Mouse (Mus musculus) heart, embryonic 15.5 days (tissue): ENCODE data around the gene Scarb2. TPM values are rescaled to one million over a fixed set of nuclear protein-coding genes. Genes with fewer than 3 reads are reported as not detected.
A peak's percentile ranks its signal among the peaks of the same experiment; 100 is the strongest.

Source experiments
- ATAC-seq: fragments of 200-750 bp; cut with Nextera tagmentation; replicated peaks from 2 replicates; pipeline ENCODE4 v1.8.0; 2017; ENCODE audit warnings: low read depth, moderate TSS enrichment; ENCODE audit not compliant: insufficient number of reproducible peaks, insufficient read depth, low FRiP score
- H3K27ac ChIP-seq: fragments of 300-500 bp; sonication (generic); 2 replicates; pipeline ENCODE4 v1.5.1; 2015; ENCODE audit warnings: mild to moderate bottlenecking, inconsistent platforms
- H3K27me3 ChIP-seq: fragments of 300-500 bp; sonication (generic); 2 replicates; pipeline ENCODE4 v1.6.1; 2015; ENCODE audit warnings: inconsistent platforms
- H3K36me3 ChIP-seq: fragments of 300-500 bp; sonication (generic); 2 replicates; pipeline ENCODE4 v1.6.1; 2015; ENCODE audit warnings: mild to moderate bottlenecking, inconsistent platforms
- H3K4me1 ChIP-seq: fragments of 300-500 bp; sonication (generic); replicated peaks from 2 replicates; pipeline ENCODE4 v1.6.1; 2015; ENCODE audit warnings: inconsistent platforms
- H3K4me2 ChIP-seq: fragments of 300-500 bp; sonication (generic); 2 replicates; pipeline ENCODE4 v1.6.1; 2015; ENCODE audit warnings: inconsistent platforms, mild to moderate bottlenecking, moderate library complexity
- H3K4me3 ChIP-seq: fragments of 300-500 bp; sonication (generic); 2 replicates; pipeline ENCODE4 v1.5.1; 2015; ENCODE audit warnings: mild to moderate bottlenecking, inconsistent platforms
- H3K9ac ChIP-seq: fragments of 300-500 bp; sonication (generic); 2 replicates; pipeline ENCODE4 v1.6.1; 2015; ENCODE audit warnings: mild to moderate bottlenecking, inconsistent platforms
- H3K9me3 ChIP-seq: fragments of 300-500 bp; sonication (generic); replicated peaks from 2 replicates; pipeline ENCODE4 v1.6.1; 2016; ENCODE audit warnings: inconsistent platforms
- WGBS: fragments of 180-500 bp; shearing (Covaris S2); methylation state at CpG from one replicate; pipeline ENCODE4 v1.1.7; 2015; ENCODE audit warnings: mixed read lengths; 5-methylcytosine and 5-hydroxymethylcytosine counted together
- polyA plus RNA-seq: library from polyadenylated mRNA; unstranded; fragments of >200 nt; fragmentation: Nextera tagmentation; extraction: Ambion mirVana; gene quantifications from 2 replicates; pipeline ENCODE4 v1.2.1, GENCODE M21; 2015

Scarb2 gene
- polyA plus RNA-seq, 1 experiment from 2014 or later: 14.9 TPM

- peak overlapping the region; percentile 47; the same call in 1 of the 2 replicates for H3K27ac ChIP-seq
- ATAC-seq: no peak
Observed at GRCm38 (mm10) chr5:92467102-92467766, 39.4 kb downstream of the Scarb2 start.

GRCm38 (mm10) chr5:92465511-92465910 is 41.1 kb downstream of the Scarb2 start:
- H3K27me3 ChIP-seq: no peaks in the 10 kb centered on the region
- peaks cover 33% of the 10 kb centered on the region for H3K4me1 ChIP-seq
- H3K4me3 ChIP-seq: no peak overlapping the region
- no peak for ATAC-seq
- WGBS: 79% methylated on average over 5 of the region's 5 CpGs
- H3K4me2 ChIP-seq: no peak overlapping the region
- H3K27ac ChIP-seq: no peak overlapping the region
- H3K9me3 ChIP-seq: no peaks in the 10 kb centered on the region
- no peak overlapping the region for H3K9ac ChIP-seq
- H3K36me3 ChIP-seq: peaks cover 4% of the 10 kb centered on the region; the same call in 1 of the 2 replicates

More at GRCm38 (mm10) chr5:92467102-92467766, 39.4 kb downstream of the Scarb2 start:
- no peak overlapping the region for H3K4me3 ChIP-seq
- H3K4me2 ChIP-seq: no peak overlapping the region
- H3K9ac ChIP-seq: no peak overlapping the region
- no peaks in the 10 kb centered on the region for H3K27me3 ChIP-seq
- 63% methylated on average over 8 of the region's 8 CpGs for WGBS
- no peaks in the 10 kb centered on the region for H3K9me3 ChIP-seq
- H3K36me3 ChIP-seq: 0 out of 2 replicates have a peak, but pooled peaks cover 3% of the 10 kb centered on the region
- peaks cover 33% of the 10 kb centered on the region for H3K4me1 ChIP-seq

- Histone ChIP-seq H3K9ac (no peak overlapping the region), H3K4me2 (no peak overlapping the region), H3K4me1 (peaks cover 5% of the 10 kb centered on the region; the same call in 1 of the 2 replicates), H3K27me3 (no peaks in the 10 kb centered on the region), H3K9me3 (no peaks in the 10 kb centered on the region), H3K36me3 (peaks cover 15% of the 10 kb centered on the region; the same call in 1 of the 2 replicates), H3K4me3 (no peak overlapping the region), H3K27ac (no peak overlapping the region)
- no peak for ATAC-seq
- WGBS: 17% methylated on average over 5 of the region's 5 CpGs
Observed at GRCm38 (mm10) chr5:92461321-92461720, 45.3 kb downstream of the Scarb2 start.

- no peak overlapping the region for H3K4me3 ChIP-seq
- no peaks in the 10 kb centered on the region for H3K9me3 ChIP-seq
- 63% methylated on average over 5 of the region's 5 CpGs for WGBS
- no peak overlapping the region for H3K27ac ChIP-seq
- H3K9ac ChIP-seq: no peak overlapping the region
- ATAC-seq: no peak
- H3K27me3 ChIP-seq: no peaks in the 10 kb centered on the region
- H3K4me1 ChIP-seq: peaks cover 16% of the 10 kb centered on the region
- peaks cover 23% of the 10 kb centered on the region; the same call in 1 of the 2 replicates for H3K36me3 ChIP-seq
- no peak overlapping the region for H3K4me2 ChIP-seq
Observed at GRCm38 (mm10) chr5:92458726-92459125, 47.9 kb downstream of the Scarb2 start.

GRCm38 (mm10) chr5:92457410-92457809 is 49.2 kb downstream of the Scarb2 start:
- no peak for ATAC-seq
- H3K9ac ChIP-seq: no peak overlapping the region
- peaks cover 16% of the 10 kb centered on the region for H3K4me1 ChIP-seq
- WGBS: 70% methylated on average over 2 of the region's 2 CpGs
- no peaks in the 10 kb centered on the region for H3K27me3 ChIP-seq
- peaks cover 30% of the 10 kb centered on the region; the same call in 1 of the 2 replicates for H3K36me3 ChIP-seq
- H3K9me3 ChIP-seq: no peaks in the 10 kb centered on the region
- no peak overlapping the region for H3K4me2 ChIP-seq
- H3K4me3 ChIP-seq: no peak overlapping the region
- H3K27ac ChIP-seq: no peak overlapping the region

GRCm38 (mm10) chr5:92452876-92453275 is 53.8 kb downstream of the Scarb2 start:
- Histone ChIP-seq H3K36me3 (peaks cover 49% of the 10 kb centered on the region), H3K27ac (no peak overlapping the region), H3K27me3 (no peaks in the 10 kb centered on the region), H3K4me2 (no peak overlapping the region), H3K4me3 (no peak overlapping the region), H3K9ac (no peak overlapping the region), H3K9me3 (no peaks in the 10 kb centered on the region), H3K4me1 (peaks cover 19% of the 10 kb centered on the region)
- ATAC-seq: no peak
- WGBS: 90% methylated on average over 5 of the region's 5 CpGs

- 89% methylated on average over 5 of the region's 5 CpGs for WGBS
- no peaks in the 10 kb centered on the region for H3K9me3 ChIP-seq
- peaks cover 9% of the 10 kb centered on the region for H3K4me1 ChIP-seq
- no peak overlapping the region for H3K27ac ChIP-seq
- no peak overlapping the region for H3K9ac ChIP-seq
- no peaks in the 10 kb centered on the region for H3K27me3 ChIP-seq
- no peak overlapping the region for H3K4me2 ChIP-seq
- no peak for ATAC-seq
- peaks cover 58% of the 10 kb centered on the region for H3K36me3 ChIP-seq
- H3K4me3 ChIP-seq: no peak overlapping the region
Observed at GRCm38 (mm10) chr5:92446736-92447135, 59.9 kb downstream of the Scarb2 start.

- no peaks in the 10 kb centered on the region for H3K27me3 ChIP-seq
- ATAC-seq: no peak
- no peaks in the 10 kb centered on the region for H3K9me3 ChIP-seq
- peaks cover 15% of the 10 kb centered on the region for H3K4me1 ChIP-seq
- no peak overlapping the region for H3K9ac ChIP-seq
- peaks cover 43% of the 10 kb centered on the region for H3K36me3 ChIP-seq
- WGBS: 65% methylated on average over 2 of the region's 2 CpGs
- no peak overlapping the region for H3K27ac ChIP-seq
- no peak overlapping the region for H3K4me2 ChIP-seq
- H3K4me3 ChIP-seq: no peak overlapping the region
Observed at GRCm38 (mm10) chr5:92445016-92445415, 61.6 kb downstream of the Scarb2 start.

GRCm38 (mm10) chr5:92442914-92443313 is 63.7 kb downstream of the Scarb2 start:
- no peaks in the 10 kb centered on the region for H3K27me3 ChIP-seq
- peak overlapping the region; percentile 71 for H3K27ac ChIP-seq
- no peak overlapping the region for H3K4me3 ChIP-seq
- H3K4me2 ChIP-seq: peak overlapping the region; percentile 26; the same call in 1 of the 2 replicates
- H3K9me3 ChIP-seq: no peaks in the 10 kb centered on the region
- H3K36me3 ChIP-seq: peaks cover 33% of the 10 kb centered on the region
- ATAC-seq: peak; percentile 56; the same call in 1 of the 2 replicates
- H3K9ac ChIP-seq: no peak overlapping the region
- peaks cover 12% of the 10 kb centered on the region for H3K4me1 ChIP-seq
- WGBS: 24% methylated on average over 7 of the region's 7 CpGs

GRCm38 (mm10) chr5:92441494-92441893 is 65.1 kb downstream of the Scarb2 start:
- Histone ChIP-seq H3K27me3 (no peaks in the 10 kb centered on the region), H3K4me3 (no peak overlapping the region), H3K9ac (no peak overlapping the region), H3K4me2 (no peak overlapping the region), H3K9me3 (no peaks in the 10 kb centered on the region), H3K36me3 (peaks cover 19% of the 10 kb centered on the region), H3K4me1 (peaks cover 12% of the 10 kb centered on the region), H3K27ac (peak overlapping the region; percentile 66)
- 36% methylated on average over 5 of the region's 5 CpGs for WGBS
- ATAC-seq: 0 out of 2 replicates have a peak, but pooled peaks have one; percentile 38

- no peaks in the 10 kb centered on the region for H3K9me3 ChIP-seq
- H3K9ac ChIP-seq: no peak overlapping the region
- H3K27ac ChIP-seq: no peak overlapping the region
- peaks cover under 1% of the 10 kb centered on the region; the same call in 1 of the 2 replicates for H3K36me3 ChIP-seq
- H3K4me3 ChIP-seq: no peak overlapping the region
- H3K4me2 ChIP-seq: no peak overlapping the region
- H3K4me1 ChIP-seq: peaks cover 22% of the 10 kb centered on the region
- no peak for ATAC-seq
- H3K27me3 ChIP-seq: no peaks in the 10 kb centered on the region
- 74% methylated on average over 8 of the region's 8 CpGs for WGBS
Observed at GRCm38 (mm10) chr5:92438540-92438939, 68.1 kb downstream of the Scarb2 start.
